Mouse (Mus musculus) MEL (cell line): Measurements from ENCODE around the gene Aco1. TPM values are rescaled to one million over a fixed set of nuclear protein-coding genes. Genes with fewer than 3 reads are reported as not detected.

ENCODE experiments used
- DNase-seq: peaks from one replicate; pipeline ENCODE4 v3.0.0; 2011; ENCODE audit warnings: low read depth, low spot score
- H3K27ac ChIP-seq: 2 replicates; pipeline ENCODE4 v1.5.1; 2012; ENCODE audit warnings: low read depth, mild to moderate bottlenecking, control low read depth, low read length, moderate library complexity; ENCODE audit not compliant: control insufficient read depth
- H3K27me3 ChIP-seq, 2 experiments: fragments of 150-350 bp in 1 of 2; sonication (generic) in 1 of 2; 2 replicates each; pipeline ENCODE4 v1.6.1; 2012; ENCODE audit warnings: low read length in 2 of 2, mild to moderate bottlenecking in 2 of 2, improper control_type of control experiment in 1 of 2, moderate library complexity in 1 of 2; ENCODE audit not compliant: insufficient read depth in 2 of 2, control insufficient read depth in 1 of 2
- H3K36me3 ChIP-seq, 2 experiments: 2 replicates each; pipeline ENCODE4 v1.6.1; 2012 to 2014; ENCODE audit warnings: low read length in 2 of 2, improper control_type of control experiment in 1 of 2, inconsistent platforms in 1 of 2, mild to moderate bottlenecking in 1 of 2; ENCODE audit not compliant: insufficient read depth in 2 of 2, control insufficient read depth in 1 of 2
- H3K4me1 ChIP-seq, 2 experiments: fragments of 150-350 bp in 1 of 2; sonication (generic) in 1 of 2; 2 replicates each; pipeline ENCODE4 v1.6.1; 2012; ENCODE audit warnings: low read length in 2 of 2, improper control_type of control experiment in 1 of 2, mild to moderate bottlenecking in 1 of 2; ENCODE audit not compliant: insufficient read depth in 2 of 2, control insufficient read depth in 1 of 2
- H3K4me3 ChIP-seq, 2 experiments: fragments of 150-350 bp in 1 of 2; sonication (generic) in 1 of 2; 2 replicates each; pipeline ENCODE4 v1.5.1; 2012; ENCODE audit warnings: low read depth in 2 of 2, low read length in 2 of 2, mild to moderate bottlenecking in 2 of 2, moderate library complexity in 2 of 2, control low read depth in 1 of 2, improper control_type of control experiment in 1 of 2; ENCODE audit not compliant: control insufficient read depth in 1 of 2, insufficient read depth in 1 of 2
- H3K79me2 ChIP-seq: 2 replicates; pipeline ENCODE4 v1.6.1; 2012; ENCODE audit warnings: mild to moderate bottlenecking, low read length, moderate library complexity; ENCODE audit not compliant: control insufficient read depth, poor library complexity, insufficient read depth
- H3K9ac ChIP-seq: 2 replicates; pipeline ENCODE4 v1.6.1; 2012; ENCODE audit warnings: low read depth, mild to moderate bottlenecking, control low read depth, low read length, moderate library complexity; ENCODE audit not compliant: control insufficient read depth, poor library complexity, severe bottlenecking
- H3K9me3 ChIP-seq: fragments of 150-350 bp; sonication (generic); replicated peaks from 2 replicates; pipeline ENCODE4 v1.6.1; 2012; ENCODE audit warnings: mild to moderate bottlenecking, low read length, improper control_type of control experiment, moderate library complexity; ENCODE audit not compliant: insufficient read depth
- BHLHE40 ChIP-seq: IDR thresholded peaks from 2 replicates; pipeline ENCODE4 v1.6.1; 2012; ENCODE audit warnings: low read depth, mild to moderate bottlenecking, inconsistent platforms, low read length, improper control_type of control experiment, borderline replicate concordance
- CHD1 ChIP-seq: IDR thresholded peaks from 2 replicates; pipeline ENCODE4 v1.6.1; 2012; ENCODE audit warnings: low read depth, mild to moderate bottlenecking, inconsistent platforms, low read length, improper control_type of control experiment
- CHD2 ChIP-seq: IDR thresholded peaks from 2 replicates; pipeline ENCODE4 v1.6.1; 2011; ENCODE audit warnings: low read length, improper control_type of control experiment
- ELF1 ChIP-seq: IDR thresholded peaks from 2 replicates; pipeline ENCODE4 v1.6.1; 2014; ENCODE audit warnings: low read depth, mild to moderate bottlenecking, inconsistent platforms, low read length, improper control_type of control experiment, moderate library complexity
- ETS1 ChIP-seq: IDR thresholded peaks from 2 replicates; pipeline ENCODE4 v1.6.1; 2012; ENCODE audit warnings: low read depth, mild to moderate bottlenecking, inconsistent platforms, low read length, improper control_type of control experiment, moderate library complexity
- GABPA ChIP-seq: IDR thresholded peaks from 2 replicates; pipeline ENCODE4 v1.6.1; 2012; ENCODE audit warnings: low read depth, mild to moderate bottlenecking, inconsistent platforms, low read length, improper control_type of control experiment, moderate library complexity
- GATA1 ChIP-seq: IDR thresholded peaks from 2 replicates; pipeline ENCODE4 v1.6.1; 2011; ENCODE audit warnings: low read depth, low read length, improper control_type of control experiment
- HCFC1 ChIP-seq: IDR thresholded peaks from 2 replicates; pipeline ENCODE4 v1.6.1; 2012; ENCODE audit warnings: low read depth, mild to moderate bottlenecking, inconsistent platforms, low read length, improper control_type of control experiment, moderate library complexity
- KAT2A ChIP-seq: conservative IDR thresholded peaks from 2 replicates; pipeline ENCODE4 v1.6.1; 2012; ENCODE audit warnings: low read depth, low read length, improper control_type of control experiment, inconsistent platforms
- MAX ChIP-seq: IDR thresholded peaks from 2 replicates; pipeline ENCODE4 v1.6.1; 2011; ENCODE audit warnings: low read length, improper control_type of control experiment
- MAZ ChIP-seq: IDR thresholded peaks from 2 replicates; pipeline ENCODE4 v1.6.1; 2012; ENCODE audit warnings: low read depth, mild to moderate bottlenecking, inconsistent platforms, low read length, improper control_type of control experiment
- MEF2A ChIP-seq: IDR thresholded peaks from 2 replicates; pipeline ENCODE4 v1.6.1; 2014; ENCODE audit warnings: low read depth, mild to moderate bottlenecking, inconsistent platforms, low read length, improper control_type of control experiment; ENCODE audit not compliant: poor library complexity, insufficient replicate concordance, severe bottlenecking; ENCODE audit errors: extremely low read depth
- MYB ChIP-seq: IDR thresholded peaks from 2 replicates; pipeline ENCODE4 v1.6.1; 2011; ENCODE audit warnings: mild to moderate bottlenecking, low read depth, low read length, improper control_type of control experiment
- MYC ChIP-seq: IDR thresholded peaks from 2 replicates; pipeline ENCODE4 v1.6.1; 2011; ENCODE audit warnings: low read depth, mild to moderate bottlenecking, low read length, improper control_type of control experiment, moderate library complexity
- NELFE ChIP-seq: IDR thresholded peaks from 2 replicates; pipeline ENCODE4 v1.6.1; 2011; ENCODE audit warnings: low read depth, low read length, improper control_type of control experiment
- NRF1 ChIP-seq: IDR thresholded peaks from 2 replicates; pipeline ENCODE4 v1.6.1; 2014; ENCODE audit warnings: low read depth, mild to moderate bottlenecking, inconsistent platforms, low read length, improper control_type of control experiment, moderate library complexity; ENCODE audit not compliant: poor library complexity, insufficient read depth, severe bottlenecking
- POLR2A ChIP-seq, 2 experiments: IDR thresholded peaks; 2 replicates each; pipeline ENCODE4 v1.6.1; 2011 to 2012; ENCODE audit warnings: low read length in 2 of 2, mild to moderate bottlenecking in 2 of 2, control low read depth in 1 of 2, improper control_type of control experiment in 1 of 2, low read depth in 1 of 2, moderate library complexity in 1 of 2; ENCODE audit not compliant: control insufficient read depth in 1 of 2, insufficient read depth in 1 of 2, poor library complexity in 1 of 2
- POLR2AphosphoS2 ChIP-seq: IDR thresholded peaks from 2 replicates; pipeline ENCODE4 v1.6.1; 2011; ENCODE audit warnings: low read length, improper control_type of control experiment
- RCOR1 ChIP-seq: IDR thresholded peaks from 2 replicates; pipeline ENCODE4 v1.6.1; 2012; ENCODE audit warnings: low read depth, mild to moderate bottlenecking, inconsistent platforms, low read length, improper control_type of control experiment
- SIN3A ChIP-seq: IDR thresholded peaks from 2 replicates; pipeline ENCODE4 v1.6.1; 2012; ENCODE audit warnings: low read length, improper control_type of control experiment, inconsistent platforms
- SMC3 ChIP-seq: IDR thresholded peaks from 2 replicates; pipeline ENCODE4 v1.6.1; 2011; ENCODE audit warnings: low read depth, low read length, improper control_type of control experiment
- TAL1 ChIP-seq: IDR thresholded peaks from 2 replicates; pipeline ENCODE4 v1.6.1; 2012; ENCODE audit warnings: mild to moderate bottlenecking, inconsistent platforms, low read length, moderate library complexity, mixed read lengths
- TCF12 ChIP-seq: IDR thresholded peaks from 2 replicates; pipeline ENCODE4 v1.6.1; 2014; ENCODE audit warnings: low read depth, mild to moderate bottlenecking, inconsistent platforms, low read length, improper control_type of control experiment, moderate library complexity
- USF2 ChIP-seq, 2 experiments: IDR thresholded peaks; 2 replicates each; pipeline ENCODE4 v1.6.1; 2011 to 2012; ENCODE audit warnings: improper control_type of control experiment in 2 of 2, low read length in 2 of 2, borderline replicate concordance in 1 of 2, inconsistent platforms in 1 of 2, low read depth in 1 of 2, mild to moderate bottlenecking in 1 of 2; ENCODE audit not compliant: insufficient read depth in 1 of 2
- ZC3H11A ChIP-seq: IDR thresholded peaks from 2 replicates; pipeline ENCODE4 v1.6.1; 2012; ENCODE audit warnings: low read depth, mild to moderate bottlenecking, inconsistent platforms, low read length, improper control_type of control experiment
- ZKSCAN1 ChIP-seq: IDR thresholded peaks from 2 replicates; pipeline ENCODE4 v1.6.1; 2012; ENCODE audit warnings: low read depth, mild to moderate bottlenecking, inconsistent platforms, low read length, improper control_type of control experiment, moderate library complexity
- ZMIZ1 ChIP-seq: IDR thresholded peaks from 2 replicates; pipeline ENCODE4 v1.6.1; 2012; ENCODE audit warnings: low read depth, mild to moderate bottlenecking, inconsistent platforms, low read length, improper control_type of control experiment, moderate library complexity
- ZNF384 ChIP-seq: IDR thresholded peaks from 2 replicates; pipeline ENCODE4 v1.6.1; 2012; ENCODE audit warnings: low read depth, mild to moderate bottlenecking, inconsistent platforms, low read length, improper control_type of control experiment
- polyA plus RNA-seq, 2 experiments: library from polyadenylated mRNA; stranded (reverse) in 1 of 2; unstranded in 1 of 2; fragments of >175 nt in 1 of 2; fragments of >200 nt in 1 of 2; gene quantifications; 2 replicates each; pipeline versions ENCODE4 v1.2.1 to v1.2.4; 2012; ENCODE audit warnings: low replicate concordance in 2 of 2, low read depth in 1 of 2; ENCODE audit not compliant: insufficient read length in 2 of 2, insufficient read depth in 1 of 2, missing spikeins in 1 of 2
- total RNA-seq: library from RNA; depleted of rRNA; stranded (reverse); fragments of 300-350 nt; gene quantifications from 2 replicates; pipeline ENCODE4 v1.2.3, GENCODE M21; 2012

Aco1 gene
- total and polyA plus RNA-seq, 3 experiments: 28.7 to 33.6 TPM; not detected in 1

DNA sequence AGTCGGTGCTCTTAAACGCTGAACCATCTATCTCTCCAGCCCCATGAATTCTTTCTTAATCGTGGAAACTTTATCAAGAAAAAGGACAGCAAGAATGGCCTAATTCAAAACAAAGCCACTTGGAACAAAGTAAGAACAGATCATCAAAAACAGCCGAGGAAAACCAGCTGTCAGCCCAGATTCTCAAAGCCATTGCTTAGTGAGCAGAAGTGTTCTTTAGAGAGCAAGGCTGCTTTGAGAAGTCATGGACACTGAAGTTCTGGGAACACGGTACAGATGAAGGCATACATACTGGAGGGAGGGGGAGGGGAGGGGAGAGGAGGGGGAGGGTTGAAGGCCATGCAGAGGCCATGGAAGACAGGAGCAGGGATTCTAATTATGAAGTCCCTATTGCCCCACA, 83.2 kb downstream of the Aco1 start:
- TF ChIP-seq GATA1 (no peak), ETS1 (no peak), CHD2 (no peak), ZNF384 (no peak), NELFE (no peak), MAX (no peak), MEF2A (no peak), TCF12 (no peak), SMC3 (no peak), POLR2A (IDR thresholded peaks at IDR 0.05; ENCODE audit: control insufficient read depth in 1 of 2, insufficient read depth in 1 of 2, low read depth in 1 of 2, low read length in 2 of 2, poor library complexity in 1 of 2) (no peak), USF2 (IDR thresholded peaks at IDR 0.05; ENCODE audit: borderline replicate concordance in 1 of 2, insufficient read depth in 1 of 2, low read depth in 1 of 2, low read length in 2 of 2) (no peak), ZKSCAN1 (no peak), ZC3H11A (no peak), MYC (no peak), HCFC1 (no peak), NRF1 (no peak), SIN3A (no peak), TAL1 (no peak), ZMIZ1 (no peak), MYB (no peak)
- TF ChIP-seq, all 39 proteins: peak for 0
- no peaks in the 10 kb centered on the region for H3K36me3 ChIP-seq
- no peak for DNase-seq
- no peak overlapping the region for H3K4me3 ChIP-seq
- H3K27me3 ChIP-seq: no peaks in the 10 kb centered on the region
- H3K27ac ChIP-seq: no peak overlapping the region
- H3K9me3 ChIP-seq: no peaks in the 10 kb centered on the region
- H3K9ac ChIP-seq: no peak overlapping the region
- no peaks in the 10 kb centered on the region for H3K4me1 ChIP-seq
- no peaks in the 10 kb centered on the region for H3K79me2 ChIP-seq

DNA sequence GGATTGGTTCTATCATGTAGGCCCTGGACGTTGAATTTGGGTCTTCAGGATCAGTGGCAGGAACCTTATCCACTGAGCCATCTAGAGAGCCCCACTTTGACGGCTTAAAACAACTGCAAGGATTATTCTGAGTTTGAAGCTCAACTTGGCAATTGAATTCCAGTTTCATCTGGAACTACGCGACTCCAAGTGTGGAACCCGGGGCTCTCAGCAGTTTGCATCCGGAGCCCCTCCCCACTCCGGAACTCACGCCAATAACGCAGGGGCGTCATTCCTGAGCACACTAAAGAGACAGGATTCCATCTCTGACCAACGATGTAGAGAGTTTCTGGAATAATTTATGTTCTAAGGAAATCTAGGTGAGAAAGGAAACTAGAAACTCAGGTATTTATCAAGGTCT, 84.2 kb downstream of the Aco1 start:
- no peak for TF ChIP-seq CHD1
- no peak for TF ChIP-seq SIN3A
- TF ChIP-seq BHLHE40: no peak
- no peak for TF ChIP-seq POLR2AphosphoS2
- no peak for TF ChIP-seq KAT2A
- no peak for TF ChIP-seq GABPA
- no peak for TF ChIP-seq MAZ
- TF ChIP-seq CHD2: no peak
- no peak for TF ChIP-seq RCOR1
- no peak for TF ChIP-seq ELF1
- H3K27me3 ChIP-seq: no peaks in the 10 kb centered on the region
- H3K36me3 ChIP-seq: no peaks in the 10 kb centered on the region
- H3K4me3 ChIP-seq: no peak overlapping the region
- H3K4me1 ChIP-seq: no peaks in the 10 kb centered on the region
- H3K9ac ChIP-seq: no peak overlapping the region
- no peak for DNase-seq
- H3K9me3 ChIP-seq: no peaks in the 10 kb centered on the region
- no peak overlapping the region for H3K27ac ChIP-seq
- no peaks in the 10 kb centered on the region for H3K79me2 ChIP-seq
